Mouse (Mus musculus) erythroblast, embryonic 14.5 days (primary cell): ENCODE results near the gene Stk11.

Experiments used
- GATA1 ChIP-seq: IDR thresholded peaks from 2 replicates; pipeline ENCODE4 v1.6.1; 2012; ENCODE audit warnings: low read length, inconsistent platforms, mixed read lengths
- TAL1 ChIP-seq: IDR thresholded peaks from 3 replicates; pipeline ENCODE4 v1.6.1; 2012; ENCODE audit warnings: low read length, inconsistent platforms, mixed read lengths

DNA sequence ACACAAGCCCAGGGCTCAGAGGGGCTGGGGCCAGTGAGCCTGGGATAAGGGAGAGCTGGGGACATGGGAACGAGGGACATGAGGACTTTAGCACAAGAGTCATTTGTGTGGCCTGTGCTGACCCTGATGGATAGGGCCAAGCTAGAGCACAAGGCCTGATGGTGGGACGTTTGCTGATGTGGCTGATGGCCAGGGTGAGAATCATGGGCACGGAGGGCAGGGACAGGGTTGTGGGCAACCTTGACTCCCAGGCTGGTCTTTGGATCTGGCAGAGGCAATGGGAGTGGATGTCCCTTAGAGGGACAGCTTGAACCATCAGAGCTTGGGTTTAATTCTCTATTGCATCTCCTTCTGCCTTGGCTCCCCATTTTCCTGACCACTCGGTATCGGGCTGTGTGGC, 38.3 kb upstream of the Stk11 start:
- no peak for TF ChIP-seq TAL1
- TF ChIP-seq GATA1 = no peak
